Mouse (Mus musculus) forebrain, embryonic 16.5 days (tissue): ENCODE data around the gene Cfap43. TPM values are rescaled to one million over a fixed set of nuclear protein-coding genes. Genes with fewer than 3 reads are reported as not detected.

Experiments
- ATAC-seq: fragments of 200-750 bp; cut with Nextera tagmentation; 2 replicates; pipeline ENCODE4 v1.8.0; 2017; ENCODE audit warnings: mild to moderate bottlenecking, moderate library complexity
- H3K27ac ChIP-seq: fragments of 300-500 bp; sonication (generic); 2 replicates; pipeline ENCODE4 v1.5.1; 2014; ENCODE audit warnings: low read length, control low read depth
- H3K27me3 ChIP-seq: fragments of 300-500 bp; sonication (generic); replicated peaks from 2 replicates; pipeline ENCODE4 v1.6.1; 2014; ENCODE audit warnings: low read length; ENCODE audit not compliant: control insufficient read depth, insufficient read depth
- H3K36me3 ChIP-seq: fragments of 300-500 bp; sonication (generic); 2 replicates; pipeline ENCODE4 v1.6.1; 2014; ENCODE audit not compliant: control insufficient read depth, insufficient read depth
- H3K4me1 ChIP-seq: fragments of 300-500 bp; sonication (generic); replicated peaks from 2 replicates; pipeline ENCODE4 v1.6.1; 2014; ENCODE audit warnings: low read length; ENCODE audit not compliant: control insufficient read depth, insufficient read depth
- H3K4me2 ChIP-seq: fragments of 300-500 bp; sonication (generic); 2 replicates; pipeline ENCODE4 v1.6.1; 2014; ENCODE audit warnings: mild to moderate bottlenecking, low read length, control low read depth
- H3K4me3 ChIP-seq: fragments of 300-500 bp; sonication (generic); replicated peaks from 2 replicates; pipeline ENCODE4 v1.5.1; 2014; ENCODE audit warnings: mild to moderate bottlenecking, low read length, control low read depth
- H3K9ac ChIP-seq: fragments of 300-500 bp; sonication (generic); replicated peaks from 2 replicates; pipeline ENCODE4 v1.6.1; 2014; ENCODE audit warnings: low read depth, low read length, control low read depth
- H3K9me3 ChIP-seq: fragments of 300-500 bp; sonication (generic); 2 replicates; pipeline ENCODE4 v1.6.1; 2016; ENCODE audit warnings: low read length; ENCODE audit not compliant: control insufficient read depth
- WGBS: fragments of 180-500 bp; shearing (Covaris S2); extraction: QIAGEN DNeasy Blood & Tissue Kit; methylation state at CpG from one replicate; pipeline ENCODE4 v1.1.7; 2014; 5-methylcytosine and 5-hydroxymethylcytosine counted together
- polyA plus RNA-seq: library from polyadenylated mRNA; unstranded; fragments of >200 nt; fragmentation: Nextera tagmentation; extraction: Ambion mirVana; gene quantifications from 2 replicates; pipeline ENCODE4 v1.2.1, GENCODE M21; 2015

The Cfap43 gene
- polyA plus RNA-seq, 1 experiment from 2014 or later: 1.1 TPM

- 91% methylated on average over 8 of the region's 8 CpGs for WGBS
- H3K27ac ChIP-seq: no peak overlapping the region
- H3K36me3 ChIP-seq: no peaks in the 10 kb centered on the region
- no peak overlapping the region for H3K4me3 ChIP-seq
- H3K27me3 ChIP-seq: no peaks in the 10 kb centered on the region
- H3K9ac ChIP-seq: no peak overlapping the region
- no peak overlapping the region for H3K4me2 ChIP-seq
- no peak for ATAC-seq
- H3K9me3 ChIP-seq: no peaks in the 10 kb centered on the region
- H3K4me1 ChIP-seq: no peaks in the 10 kb centered on the region
These were observed 213.2 kb downstream of the Cfap43 start for GRCm38 (mm10) chr19:47705772-47706309.

- Histone ChIP-seq H3K4me3 (no peak overlapping the region), H3K9ac (no peak overlapping the region), H3K27ac (no peak overlapping the region), H3K9me3 (no peaks in the 10 kb centered on the region), H3K36me3 (no peaks in the 10 kb centered on the region), H3K4me2 (no peak overlapping the region), H3K4me1 (no peaks in the 10 kb centered on the region), H3K27me3 (no peaks in the 10 kb centered on the region)
- no peak for ATAC-seq
- WGBS: 73% methylated on average over 13 of the region's 13 CpGs
These were observed 213.9 kb downstream of the Cfap43 start for GRCm38 (mm10) chr19:47705080-47705771.

- no peaks in the 10 kb centered on the region for H3K9me3 ChIP-seq
- no peaks in the 10 kb centered on the region for H3K36me3 ChIP-seq
- H3K4me2 ChIP-seq: no peak overlapping the region
- H3K9ac ChIP-seq: no peak overlapping the region
- ATAC-seq: no peak
- 88% methylated on average over 8 of the region's 8 CpGs for WGBS
- H3K4me1 ChIP-seq: no peaks in the 10 kb centered on the region
- no peak overlapping the region for H3K4me3 ChIP-seq
- H3K27me3 ChIP-seq: no peaks in the 10 kb centered on the region
- no peak overlapping the region for H3K27ac ChIP-seq
These were observed 218.6 kb downstream of the Cfap43 start for GRCm38 (mm10) chr19:47700509-47700908.

GRCm38 (mm10) chr19:47699743-47700142, 219.3 kb downstream of the Cfap43 start:
- Histone ChIP-seq H3K4me3 (no peak overlapping the region), H3K27ac (no peak overlapping the region), H3K36me3 (no peaks in the 10 kb centered on the region), H3K9ac (no peak overlapping the region), H3K4me1 (no peaks in the 10 kb centered on the region), H3K27me3 (no peaks in the 10 kb centered on the region), H3K9me3 (no peaks in the 10 kb centered on the region), H3K4me2 (no peak overlapping the region)
- ATAC-seq: no peak
- WGBS: 84% methylated on average over 9 of the region's 9 CpGs

- Histone ChIP-seq H3K4me3 (no peak overlapping the region), H3K4me2 (no peak overlapping the region), H3K27me3 (no peaks in the 10 kb centered on the region), H3K9ac (no peak overlapping the region), H3K27ac (no peak overlapping the region), H3K4me1 (no peaks in the 10 kb centered on the region), H3K9me3 (no peaks in the 10 kb centered on the region), H3K36me3 (no peaks in the 10 kb centered on the region)
- no peak for ATAC-seq
- WGBS: 92% methylated on average over 9 of the region's 9 CpGs
These were observed 220.8 kb downstream of the Cfap43 start for GRCm38 (mm10) chr19:47698266-47698665.

- WGBS: 71% methylated on average over 11 of the region's 11 CpGs
- no peaks in the 10 kb centered on the region for H3K27me3 ChIP-seq
- H3K36me3 ChIP-seq: no peaks in the 10 kb centered on the region
- ATAC-seq: no peak
- H3K4me1 ChIP-seq: no peaks in the 10 kb centered on the region
- H3K9ac ChIP-seq: no peak overlapping the region
- no peak overlapping the region for H3K27ac ChIP-seq
- H3K9me3 ChIP-seq: no peaks in the 10 kb centered on the region
- H3K4me2 ChIP-seq: no peak overlapping the region
- H3K4me3 ChIP-seq: no peak overlapping the region
These were observed 222.0 kb downstream of the Cfap43 start for GRCm38 (mm10) chr19:47697067-47697466.

GRCm38 (mm10) chr19:47696411-47696810, 222.7 kb downstream of the Cfap43 start:
- ATAC-seq: no peak
- H3K4me3 ChIP-seq: no peak overlapping the region

GRCm38 (mm10) chr19:47695725-47696124, 223.4 kb downstream of the Cfap43 start:
- Histone ChIP-seq H3K27ac (no peak overlapping the region), H3K4me1 (no peaks in the 10 kb centered on the region)

More at GRCm38 (mm10) chr19:47696411-47696810, 222.7 kb downstream of the Cfap43 start:
- Histone ChIP-seq H3K4me1 (no peaks in the 10 kb centered on the region), H3K27ac (no peak overlapping the region), H3K27me3 (no peaks in the 10 kb centered on the region), H3K36me3 (no peaks in the 10 kb centered on the region), H3K4me2 (no peak overlapping the region), H3K9ac (no peak overlapping the region), H3K9me3 (no peaks in the 10 kb centered on the region)
- 91% methylated on average over 8 of the region's 8 CpGs for WGBS

GRCm38 (mm10) chr19:47691994-47692393, 227.1 kb downstream of the Cfap43 start, which contains the start of gene Col17a1:
Gene Col17a1, minus strand, starts transcription at chr19:47692094.
- Histone ChIP-seq H3K4me3 (no peak within 1 kb of the TSS), H3K4me2 (no peak within 1 kb of the TSS), H3K9ac (no peak within 1 kb of the TSS), H3K27ac (no peak within 1 kb of the TSS), H3K9me3 (no peaks in the 10 kb centered on the region), H3K36me3 (no peaks in the 10 kb centered on the region), H3K27me3 (no peaks in the 10 kb centered on the region), H3K4me1 (no peaks in the 10 kb centered on the region)
- ATAC-seq: no peak
- WGBS: 78% methylated on average over 6 of the region's 6 CpGs

More at GRCm38 (mm10) chr19:47695725-47696124, 223.4 kb downstream of the Cfap43 start:
- Histone ChIP-seq H3K9ac (no peak overlapping the region), H3K9me3 (no peaks in the 10 kb centered on the region), H3K27me3 (no peaks in the 10 kb centered on the region), H3K4me3 (no peak overlapping the region), H3K36me3 (no peaks in the 10 kb centered on the region), H3K4me2 (no peak overlapping the region)
- 94% methylated on average over 6 of the region's 6 CpGs for WGBS
- no peak for ATAC-seq
